Mouse (Mus musculus) testis, adult 2 months (tissue): Measurements from ENCODE around the gene Sorcs2. TPM values are rescaled to one million over a fixed set of nuclear protein-coding genes. Genes with fewer than 3 reads are reported as not detected.
A peak's percentile ranks its signal among the peaks of the same experiment; 100 is the strongest.

ENCODE experiments used
- H3K27ac ChIP-seq: fragments of 200-500 bp; 2 replicates; pipeline ENCODE4 v1.5.1; 2012; ENCODE audit warnings: low read depth, low read length; ENCODE audit not compliant: control insufficient read depth, insufficient read depth
- H3K27me3 ChIP-seq: fragments of 200-500 bp; 2 replicates; pipeline ENCODE4 v1.6.1; 2012; ENCODE audit warnings: mild to moderate bottlenecking, low read length, moderate library complexity; ENCODE audit not compliant: control insufficient read depth, insufficient read depth
- H3K36me3 ChIP-seq: fragments of 200-500 bp; 2 replicates; pipeline ENCODE4 v1.6.1; 2012; ENCODE audit warnings: mild to moderate bottlenecking, low read length; ENCODE audit not compliant: control insufficient read depth, insufficient read depth
- H3K4me1 ChIP-seq: fragments of 200-500 bp; 2 replicates; pipeline ENCODE4 v1.6.1; 2012; ENCODE audit warnings: low read length; ENCODE audit not compliant: control insufficient read depth, insufficient read depth
- H3K4me3 ChIP-seq: fragments of 200-500 bp; 2 replicates; pipeline ENCODE4 v1.5.1; 2012; ENCODE audit warnings: low read depth, mild to moderate bottlenecking, low read length, moderate library complexity, mixed read lengths; ENCODE audit not compliant: control insufficient read depth
- CTCF ChIP-seq: fragments of 200-500 bp; IDR thresholded peaks from 2 replicates; pipeline ENCODE4 v1.5.1; 2012; ENCODE audit warnings: low read depth, mild to moderate bottlenecking, inconsistent platforms, low read length, moderate library complexity; ENCODE audit not compliant: control insufficient read depth, insufficient read depth, insufficient replicate concordance
- POLR2A ChIP-seq: fragments of 200-500 bp; IDR thresholded peaks from 2 replicates; pipeline ENCODE4 v1.6.1; 2012; ENCODE audit warnings: low read depth, mild to moderate bottlenecking, inconsistent platforms, low read length, moderate library complexity; ENCODE audit not compliant: control insufficient read depth
- polyA plus RNA-seq: library from polyadenylated mRNA; depleted of rRNA; stranded (reverse); fragments of >200 nt; gene quantifications from 2 replicates; pipeline ENCODE4 v1.2.3, GENCODE M21; 2012

The Sorcs2 gene
- polyA plus RNA-seq, 1 experiment, result 13.8 TPM

DNA sequence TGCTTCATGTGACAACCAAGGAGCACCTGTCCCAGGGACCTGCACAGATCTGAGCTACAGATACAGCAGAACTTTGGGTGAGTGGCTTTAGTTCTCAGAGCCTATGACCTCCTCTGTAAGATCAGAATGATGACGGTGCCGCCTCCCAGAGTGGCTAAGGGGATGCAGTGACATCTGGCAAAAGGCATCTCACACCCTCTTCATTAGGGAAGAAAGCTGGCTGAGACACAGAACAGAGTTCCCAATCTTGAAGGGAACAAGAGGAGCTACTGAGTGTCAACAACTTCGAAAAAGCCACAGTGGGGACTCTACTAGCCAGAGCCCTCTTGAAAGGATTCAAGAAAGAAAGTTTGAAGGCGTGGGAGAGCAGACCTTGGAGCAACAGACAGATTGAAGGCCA, 100.7 kb downstream of the Sorcs2 start:
- Histone ChIP-seq H3K4me1 (no peaks in the 10 kb centered on the region), H3K4me3 (no peak overlapping the region), H3K27ac (no peak overlapping the region), H3K27me3 (no peaks in the 10 kb centered on the region), H3K36me3 (no peaks in the 10 kb centered on the region)
- TF ChIP-seq POLR2A, result no peak
- TF ChIP-seq CTCF, result no peak

DNA sequence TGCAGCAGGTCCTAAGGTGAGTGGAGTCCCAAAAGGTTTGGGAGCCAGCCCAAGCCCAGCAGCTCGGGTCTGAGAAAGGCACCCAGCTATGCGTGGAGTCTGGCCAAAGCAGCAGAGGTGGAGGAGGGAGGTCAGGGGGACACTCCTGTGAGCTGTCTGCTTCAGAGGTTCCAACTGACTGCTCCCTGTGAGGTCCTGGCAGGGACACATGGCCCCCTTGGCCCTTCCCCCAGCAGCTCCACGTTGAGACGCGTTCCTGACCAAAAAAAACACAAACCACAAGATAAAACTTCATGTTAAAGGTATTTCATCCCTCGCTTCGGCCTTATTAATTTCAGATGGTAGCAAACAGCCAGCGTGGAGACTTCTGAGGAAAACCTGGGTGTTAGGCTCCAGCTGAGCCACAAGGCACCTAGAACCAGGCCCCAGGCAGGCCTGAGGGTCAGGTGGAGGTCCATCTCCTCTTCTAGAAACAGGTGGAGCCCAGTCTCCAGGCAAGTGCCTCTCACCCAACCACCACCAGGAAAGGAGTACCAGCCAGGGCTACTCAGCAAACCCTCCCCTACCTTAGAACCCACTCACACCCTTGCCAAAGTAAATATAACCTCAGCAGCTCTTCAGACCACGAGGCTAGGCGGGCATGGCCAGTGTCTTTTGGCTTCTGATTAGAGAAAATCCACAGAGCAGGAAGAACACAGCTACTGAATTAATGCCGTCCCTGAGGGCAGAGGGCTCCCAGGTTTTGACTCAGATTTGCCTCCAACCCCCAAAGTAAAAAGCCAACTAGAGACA, 104.6 kb downstream of the Sorcs2 start:
- H3K36me3 ChIP-seq, result no peaks in the 10 kb centered on the region
- H3K4me3 ChIP-seq, result no peak overlapping the region
- H3K27ac ChIP-seq, result no peak overlapping the region

DNA sequence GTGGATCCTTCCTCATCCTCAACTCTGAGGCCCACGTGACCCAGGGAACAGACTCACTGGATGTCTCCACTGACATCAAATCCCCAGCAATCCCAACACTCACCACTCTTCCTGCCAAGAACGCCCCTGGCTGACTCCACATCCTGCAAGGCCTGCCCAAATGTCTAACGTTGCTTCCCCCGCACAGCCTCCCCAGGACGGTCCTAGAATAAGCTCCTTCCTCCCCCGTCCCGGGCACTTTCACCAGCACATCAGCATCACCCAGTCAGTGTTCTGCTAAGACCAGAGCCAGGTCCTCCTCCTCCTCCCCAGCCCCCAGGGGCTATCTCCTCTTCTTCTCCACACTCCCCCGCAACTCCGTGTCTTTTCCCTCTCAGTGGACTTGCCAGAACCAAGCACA, 105.6 kb downstream of the Sorcs2 start:
- no peak overlapping the region for H3K27ac ChIP-seq
- no peaks in the 10 kb centered on the region for H3K4me1 ChIP-seq
- no peak overlapping the region for H3K4me3 ChIP-seq
- H3K27me3 ChIP-seq, result no peaks in the 10 kb centered on the region
- TF ChIP-seq POLR2A, result no peak
- TF ChIP-seq CTCF, result no peak
- no peaks in the 10 kb centered on the region for H3K36me3 ChIP-seq

More for the DNA sequence above, 104.6 kb downstream of the Sorcs2 start:
- Histone ChIP-seq H3K4me1 (no peaks in the 10 kb centered on the region), H3K27me3 (no peaks in the 10 kb centered on the region)
- no peak for TF ChIP-seq CTCF
- no peak for TF ChIP-seq POLR2A

DNA sequence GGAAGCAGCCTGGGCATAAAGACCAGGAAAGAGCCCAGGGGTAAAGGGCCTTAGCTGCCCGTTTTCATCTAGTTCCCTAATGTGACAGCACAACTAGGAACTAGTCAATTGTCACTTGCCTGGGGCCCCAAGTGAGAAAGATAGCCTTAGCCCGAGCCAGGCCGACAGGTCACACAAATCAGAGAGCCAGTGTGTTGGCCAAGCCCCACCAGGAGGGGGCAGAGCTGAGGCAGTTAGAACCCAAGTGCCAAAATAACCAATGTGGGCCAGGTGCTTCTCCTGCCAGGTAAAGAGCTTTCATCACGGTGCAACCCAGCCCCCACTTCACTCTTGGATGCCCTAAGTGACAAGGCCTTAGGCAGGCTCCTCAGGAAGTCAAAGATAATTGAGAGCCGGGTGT, 106.7 kb downstream of the Sorcs2 start:
- no peaks in the 10 kb centered on the region for H3K27me3 ChIP-seq
- no peak overlapping the region for H3K27ac ChIP-seq
- no peaks in the 10 kb centered on the region for H3K4me1 ChIP-seq
- no peaks in the 10 kb centered on the region for H3K36me3 ChIP-seq
- H3K4me3 ChIP-seq, result no peak overlapping the region
- TF ChIP-seq CTCF (peak; percentile 58; the same call in 1 of the 2 replicates), POLR2A (no peak)

DNA sequence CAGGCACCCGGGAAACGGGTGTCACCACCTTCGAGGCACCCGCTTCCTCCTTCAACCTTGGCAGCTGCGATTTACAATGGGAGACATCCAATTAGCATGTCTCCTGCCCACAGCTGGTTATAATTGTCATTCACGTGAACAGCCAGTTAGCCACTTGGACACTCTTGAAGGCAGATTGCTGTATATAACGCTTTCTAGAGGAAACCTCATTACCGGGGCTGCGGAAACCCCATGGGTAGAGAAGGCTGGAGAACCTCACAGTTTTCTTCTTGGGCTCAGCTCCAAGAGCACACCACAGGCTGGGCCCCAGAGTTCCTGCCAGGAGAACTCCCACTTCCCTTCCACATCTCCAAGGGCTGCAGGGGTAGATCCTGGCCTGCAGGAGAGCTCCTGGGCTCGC, 112.5 kb downstream of the Sorcs2 start:
- Histone ChIP-seq H3K4me1 (no peaks in the 10 kb centered on the region; the same call in 1 of the 2 replicates), H3K4me3 (no peak overlapping the region), H3K36me3 (no peaks in the 10 kb centered on the region), H3K27me3 (no peaks in the 10 kb centered on the region), H3K27ac (no peak overlapping the region)
- TF ChIP-seq POLR2A, result no peak
- TF ChIP-seq CTCF, result no peak

DNA sequence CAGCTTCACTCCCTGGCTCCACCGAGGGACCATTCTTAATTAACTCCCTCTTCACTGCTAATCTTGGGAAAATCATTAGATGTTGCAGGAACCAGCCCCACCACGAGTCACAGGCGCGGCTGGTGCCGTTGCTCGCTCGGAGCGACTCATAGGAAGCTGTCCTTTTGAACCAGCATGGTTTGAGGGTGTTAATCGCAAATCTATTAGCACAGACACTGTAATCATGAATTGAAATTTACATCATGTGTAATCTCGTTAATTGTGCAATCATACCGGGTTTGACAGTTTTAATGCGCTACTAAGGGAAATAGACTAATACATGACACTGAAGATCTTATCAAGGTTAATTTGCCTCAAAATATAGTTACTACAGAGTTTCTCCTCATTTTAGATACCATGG, 118.0 kb downstream of the Sorcs2 start:
- no peak overlapping the region for H3K4me3 ChIP-seq
- no peaks in the 10 kb centered on the region for H3K36me3 ChIP-seq
- H3K27ac ChIP-seq, result no peak overlapping the region
- H3K4me1 ChIP-seq, result no peaks in the 10 kb centered on the region
- TF ChIP-seq POLR2A, result no peak
- TF ChIP-seq CTCF, result no peak
- H3K27me3 ChIP-seq, result no peaks in the 10 kb centered on the region

DNA sequence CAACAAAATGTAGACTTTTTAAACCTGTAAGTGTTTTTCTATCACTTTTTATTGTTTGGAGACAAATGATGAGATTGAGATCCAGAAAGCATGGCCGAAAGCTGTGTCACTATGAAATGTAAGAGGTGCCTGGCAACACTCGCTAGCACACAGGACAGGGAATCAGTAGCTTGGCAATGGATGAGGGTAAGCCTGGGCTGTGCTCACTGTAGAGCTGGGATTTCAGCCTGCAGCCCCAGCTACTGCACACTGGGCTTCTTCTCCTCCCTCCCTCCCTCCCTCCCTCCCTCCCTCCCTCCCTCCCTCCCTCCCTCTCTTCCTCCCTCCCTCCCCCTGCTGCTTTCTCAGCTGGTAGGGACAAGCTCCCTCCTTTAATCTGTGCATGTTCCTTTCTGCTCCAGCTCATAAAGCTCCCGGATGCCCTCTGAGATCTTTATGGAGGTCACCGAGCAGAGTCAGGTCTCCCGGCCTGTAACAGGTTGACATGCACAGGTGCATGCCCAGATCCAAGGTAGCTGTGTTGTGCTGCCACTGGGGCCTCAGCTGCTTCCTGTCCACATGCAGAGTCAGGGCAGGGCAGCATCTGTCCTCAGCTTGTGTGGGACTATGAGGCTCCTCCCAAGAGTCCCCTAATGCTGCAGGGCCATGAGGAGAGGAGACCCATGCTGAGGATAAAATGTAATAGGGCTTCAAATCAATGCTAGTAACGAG, 123.1 kb downstream of the Sorcs2 start:
- Histone ChIP-seq H3K36me3 (no peaks in the 10 kb centered on the region), H3K27ac (no peak overlapping the region), H3K4me1 (no peaks in the 10 kb centered on the region), H3K4me3 (no peak overlapping the region), H3K27me3 (no peaks in the 10 kb centered on the region)
- TF ChIP-seq CTCF, result no peak
- TF ChIP-seq POLR2A, result no peak
